Comparison of ENCODE assay signal across 8 mouse cellular contexts in genomic region chr6:91590806-91591571, GRCm38 (mm10).
A peak's percentile ranks its signal among the peaks of the same experiment; 100 is the strongest.
DNase-seq lines count a peak whose midpoint lies in the region; ATAC-seq lines count a peak whose summit lies in the region.
"Had no signal": no experiment of that assay in that cellular context is flagged by ENCODE, and none has a peak within 500 bp of the region (broad histone marks: within the 10 kb centered on the region; RNA-seq: fewer than 3 reads in every experiment).

No protein-coding gene starts in this region.

- no peak for ATAC-seq in stomach, embryonic 16.5 days (ENCODE audit: insufficient read depth, low FRiP score)
- ATAC-seq in CD4-positive, CD25-positive, alpha-beta regulatory T cell, adult 4 months: no peak

- peak; percentile 56 for DNase-seq in testis, postnatal 10 days (ENCODE audit: low spot score)
- DNase-seq in testis, postnatal 14 days (ENCODE audit: low spot score): no peak
- peak; percentile 25 for DNase-seq in heart, adult 8-10 months (ENCODE audit: low spot score)
- peak; percentile 41 to 60 for DNase-seq in kidney, postnatal 4 days
- no peak for DNase-seq in layer of hippocampus, adult 9-11 months

- peaks cover 10% of the 10 kb centered on the region for H3K4me1 ChIP-seq in stomach, embryonic 16.5 days (ENCODE audit: control insufficient read depth, insufficient read depth, low read length)

- H3K4me3 ChIP-seq in stomach, embryonic 16.5 days (replicated peaks; ENCODE audit: low read length): no peak overlapping the region
- H3K4me3 ChIP-seq: neural tube, embryonic 12.5 days had no signal

- H3K36me3 ChIP-seq in stomach, embryonic 16.5 days (ENCODE audit: control insufficient read depth, insufficient read depth, low read length): no peaks in the 10 kb centered on the region
- H3K36me3 ChIP-seq: neural tube, embryonic 12.5 days had no signal

- no peaks in the 10 kb centered on the region for H3K27me3 ChIP-seq in stomach, embryonic 16.5 days (ENCODE audit: control insufficient read depth, insufficient read depth, low read length)
- H3K27me3 ChIP-seq: neural tube, embryonic 12.5 days had no signal

- WGBS in stomach, embryonic 16.5 days: 38% methylated on average over 8 of the region's 8 CpGs

- H3K9me3 ChIP-seq in stomach, embryonic 16.5 days (replicated peaks; ENCODE audit: control insufficient read depth, low read length): no peaks in the 10 kb centered on the region
- H3K9me3 ChIP-seq: neural tube, embryonic 12.5 days had no signal

- H3K9ac ChIP-seq in stomach, embryonic 16.5 days (ENCODE audit: low read length): 0 out of 2 replicates have a peak overlapping the region, but pooled peaks have one; percentile 10
- H3K9ac ChIP-seq: neural tube, embryonic 12.5 days had no signal

- no peak overlapping the region for H3K27ac ChIP-seq in stomach, embryonic 16.5 days (ENCODE audit: low read length)
- H3K27ac ChIP-seq: neural tube, embryonic 12.5 days had no signal

- H3K4me2 ChIP-seq in stomach, embryonic 16.5 days (ENCODE audit: low read depth, low read length): no peak overlapping the region
- H3K4me2 ChIP-seq: neural tube, embryonic 12.5 days had no signal

Comparison
In these comparisons a context has a peak if more than half of its experiments do, and no peak if none do; other contexts are left out.
1. DNase-seq: peak in testis, postnatal 10 days (single experiment), heart, adult 8-10 months (single experiment) and kidney, postnatal 4 days (2 of 2); none in testis, postnatal 14 days (single experiment) and layer of hippocampus, adult 9-11 months (single experiment).